Mouse (Mus musculus) lung, embryonic 16.5 days (tissue): ENCODE data around the gene Arap2. TPM values are rescaled to one million over a fixed set of nuclear protein-coding genes. Genes with fewer than 3 reads are reported as not detected.
"Not testable (repeated sequence)": the region's sequence is repeated elsewhere in the genome, so short reads cannot be mapped to it uniquely, and the experiment has no call there.

ENCODE experiments used
- ATAC-seq: fragments of 200-750 bp; cut with Nextera tagmentation; 2 replicates; pipeline ENCODE4 v1.8.0; 2017; ENCODE audit warnings: low read depth, mild to moderate bottlenecking, moderate library complexity
- H3K27ac ChIP-seq: fragments of 300-500 bp; sonication (generic); 2 replicates; pipeline ENCODE4 v1.5.1; 2014; ENCODE audit warnings: mild to moderate bottlenecking, control low read depth, low read length
- H3K27me3 ChIP-seq: fragments of 300-500 bp; sonication (generic); 2 replicates; pipeline ENCODE4 v1.6.1; 2014; ENCODE audit warnings: low read depth, low read length, mixed read lengths; ENCODE audit not compliant: control insufficient read depth, insufficient read depth
- H3K36me3 ChIP-seq: fragments of 300-500 bp; sonication (generic); 2 replicates; pipeline ENCODE4 v1.6.1; 2014; ENCODE audit warnings: low read length; ENCODE audit not compliant: control insufficient read depth, insufficient read depth
- H3K4me1 ChIP-seq: fragments of 300-500 bp; sonication (generic); replicated peaks from 2 replicates; pipeline ENCODE4 v1.6.1; 2014; ENCODE audit warnings: low read length, mixed read lengths; ENCODE audit not compliant: control insufficient read depth, insufficient read depth
- H3K4me2 ChIP-seq: fragments of 300-500 bp; sonication (generic); 2 replicates; pipeline ENCODE4 v1.6.1; 2014; ENCODE audit warnings: low read depth, low read length, control low read depth
- H3K4me3 ChIP-seq: fragments of 300-500 bp; sonication (generic); 2 replicates; pipeline ENCODE4 v1.5.1; 2014; ENCODE audit warnings: mild to moderate bottlenecking, low read length, control low read depth
- H3K9ac ChIP-seq: fragments of 300-500 bp; sonication (generic); 2 replicates; pipeline ENCODE4 v1.6.1; 2014; ENCODE audit warnings: low read length, control low read depth
- H3K9me3 ChIP-seq: fragments of 300-500 bp; sonication (generic); 2 replicates; pipeline ENCODE4 v1.6.1; 2016; ENCODE audit warnings: low read length; ENCODE audit not compliant: control insufficient read depth
- WGBS: fragments of 180-500 bp; shearing (Covaris S2); extraction: QIAGEN DNeasy Blood & Tissue Kit; methylation state at CpG from one replicate; pipeline ENCODE4 v1.1.7; 2014; 5-methylcytosine and 5-hydroxymethylcytosine counted together
- polyA plus RNA-seq: library from polyadenylated mRNA; unstranded; fragments of >200 nt; fragmentation: Nextera tagmentation; extraction: Ambion mirVana; gene quantifications from 2 replicates; pipeline ENCODE4 v1.2.1, GENCODE M21; 2015

Arap2 gene
- polyA plus RNA-seq, 1 experiment from 2014 or later: 4.9 TPM

DNA sequence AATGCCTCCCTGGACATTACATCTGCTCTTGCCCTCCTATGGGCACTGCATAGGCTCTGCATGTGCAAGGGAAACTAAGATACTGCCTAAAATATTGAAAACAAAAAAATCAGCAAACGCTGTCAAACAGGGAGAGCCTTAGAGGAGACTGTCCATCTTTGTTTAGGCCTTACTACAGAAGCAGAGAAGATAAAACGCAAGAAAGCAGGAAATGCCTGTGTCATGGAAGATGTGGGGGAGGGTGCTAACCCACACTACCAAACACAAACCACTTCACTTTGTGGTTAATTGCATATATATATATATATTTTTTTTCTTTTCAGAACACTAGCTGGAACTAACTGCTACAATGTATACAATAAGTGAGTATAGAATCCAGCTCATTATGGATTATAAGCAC is 14.3 kb downstream of the Arap2 start:
- Histone ChIP-seq H3K9me3 (no peaks in the 10 kb centered on the region), H3K27me3 (peaks cover 3% of the 10 kb centered on the region; the same call in 1 of the 2 replicates), H3K27ac (no peak overlapping the region), H3K4me2 (no peak overlapping the region), H3K9ac (no peak overlapping the region), H3K4me3 (no peak overlapping the region), H3K36me3 (no peaks in the 10 kb centered on the region), H3K4me1 (no peaks in the 10 kb centered on the region)
- ATAC-seq: no peak
- WGBS: 43% methylated on average over 2 of the region's 2 CpGs

DNA sequence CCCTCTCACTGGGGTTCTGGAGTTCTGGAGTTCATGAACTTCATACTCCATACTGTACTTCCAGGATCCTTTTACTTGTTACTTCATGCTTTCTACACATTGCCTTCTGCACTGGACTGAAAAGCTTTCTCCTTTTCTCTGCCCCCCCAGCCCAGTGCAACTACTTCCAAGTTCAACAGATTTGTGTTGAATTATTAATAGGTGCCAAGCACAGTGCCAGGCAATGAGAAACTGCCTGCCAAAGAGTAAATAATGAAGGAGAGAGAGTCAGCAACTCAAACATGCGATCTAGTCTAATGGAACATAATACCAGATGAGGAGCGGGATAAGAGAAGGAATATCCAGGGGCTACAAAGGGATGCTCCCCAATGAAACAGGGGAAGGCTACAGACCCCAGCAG is 17.8 kb downstream of the Arap2 start:
- H3K4me1 ChIP-seq: 0 out of 2 replicates have a peak, but pooled peaks cover 3% of the 10 kb centered on the region
- WGBS: 91% methylated on average over 2 of the region's 2 CpGs

DNA sequence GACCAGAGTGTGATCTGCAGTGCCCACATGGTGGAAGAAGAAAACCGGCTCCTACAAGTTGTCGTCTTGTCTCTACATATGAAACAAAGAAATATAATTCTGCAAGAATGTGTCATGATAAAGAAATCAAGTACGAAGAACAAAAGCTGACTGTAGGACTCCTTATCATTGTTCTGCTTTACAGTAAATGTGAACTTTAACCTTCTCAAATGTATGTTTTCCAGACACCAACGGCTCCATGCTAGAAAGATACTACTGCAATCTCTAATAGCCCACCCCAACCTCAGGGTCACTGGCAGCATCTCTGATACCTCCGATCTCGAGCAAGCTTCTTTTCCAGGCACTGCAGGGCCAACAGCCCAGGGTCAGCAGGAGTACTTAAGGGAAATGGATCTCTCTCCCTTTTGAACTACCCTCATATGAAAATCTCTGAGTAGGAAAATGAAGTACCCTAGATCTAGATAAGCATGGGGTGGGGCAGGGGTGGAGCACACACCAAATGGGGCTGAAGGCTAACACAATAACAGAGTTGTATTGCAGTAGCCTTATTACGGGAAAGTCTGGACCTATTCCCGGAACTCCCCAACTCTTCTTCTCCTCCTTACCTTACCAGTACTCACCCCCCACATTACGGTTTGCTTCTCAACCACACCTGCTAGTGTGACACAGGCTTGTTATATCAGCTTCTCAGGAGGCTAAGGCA is 22.6 kb downstream of the Arap2 start:
- no peak overlapping the region for H3K4me2 ChIP-seq
- no peaks in the 10 kb centered on the region for H3K9me3 ChIP-seq
- peaks cover 3% of the 10 kb centered on the region; the same call in 1 of the 2 replicates for H3K27me3 ChIP-seq
- H3K36me3 ChIP-seq: no peaks in the 10 kb centered on the region
- no peak overlapping the region for H3K4me3 ChIP-seq
- H3K4me1 ChIP-seq: peaks cover 6% of the 10 kb centered on the region; the same call in 1 of the 2 replicates
- ATAC-seq: peak; percentile 69
- WGBS: 53% methylated on average over 9 of the region's 9 CpGs
- no peak overlapping the region for H3K9ac ChIP-seq
- no peak overlapping the region for H3K27ac ChIP-seq

More for the DNA sequence above, 17.8 kb downstream of the Arap2 start:
- Histone ChIP-seq H3K9ac (no peak overlapping the region), H3K9me3 (no peaks in the 10 kb centered on the region), H3K4me3 (no peak overlapping the region), H3K27me3 (peaks cover 3% of the 10 kb centered on the region; the same call in 1 of the 2 replicates), H3K27ac (no peak overlapping the region), H3K36me3 (no peaks in the 10 kb centered on the region), H3K4me2 (no peak overlapping the region)
- no peak for ATAC-seq

DNA sequence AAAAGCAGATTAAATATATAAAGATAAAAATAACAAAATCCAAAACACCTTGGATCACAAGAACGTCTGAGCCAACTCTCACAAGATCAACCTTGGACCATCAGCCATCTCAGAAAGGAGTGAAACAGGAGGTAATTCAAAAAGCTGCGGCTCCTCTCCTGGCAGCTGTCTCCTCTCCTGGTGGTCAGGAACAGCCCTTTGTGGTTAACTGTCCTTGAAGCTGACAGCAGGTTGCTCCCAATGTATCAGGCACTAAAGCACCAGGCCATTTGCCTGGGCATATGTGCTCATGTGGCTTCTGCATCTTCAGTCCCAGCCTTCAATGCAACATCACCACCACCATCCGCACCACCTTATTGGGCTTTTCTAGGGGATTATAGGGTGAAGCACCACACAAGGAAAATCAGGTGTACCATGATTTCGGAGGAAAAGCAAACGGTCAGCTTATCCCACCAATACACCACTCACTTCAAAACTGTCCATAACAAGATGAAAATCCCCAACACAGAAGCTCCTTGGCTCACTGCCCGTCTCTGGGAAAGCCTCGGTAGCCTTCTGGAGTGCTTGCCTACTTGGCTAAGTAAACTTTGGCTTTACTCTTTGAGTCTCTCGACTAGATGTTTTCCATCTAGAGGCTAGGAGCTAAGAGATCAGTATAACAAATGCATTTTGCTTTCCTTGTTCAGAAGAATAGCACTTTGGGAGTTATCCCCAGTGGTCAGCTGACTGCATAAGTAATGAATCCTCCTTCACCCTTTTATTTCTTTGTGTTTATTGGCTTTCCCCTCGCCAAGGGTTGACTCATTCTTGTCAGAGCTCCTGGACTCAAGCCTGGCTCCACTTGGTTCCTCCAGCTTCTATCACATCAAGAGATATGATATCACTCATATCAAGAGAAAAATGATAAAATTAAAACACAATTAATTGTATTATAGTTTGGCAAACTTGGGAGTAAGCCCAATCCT is 26.2 kb downstream of the Arap2 start:
- Histone ChIP-seq H3K9me3 (no peaks in the 10 kb centered on the region), H3K4me2 (no peak overlapping the region), H3K9ac (no peak overlapping the region), H3K27me3 (no peaks in the 10 kb centered on the region), H3K4me3 (no peak overlapping the region), H3K36me3 (no peaks in the 10 kb centered on the region), H3K27ac (no peak overlapping the region), H3K4me1 (peaks cover 6% of the 10 kb centered on the region; the same call in 1 of the 2 replicates)
- peak; percentile 31; the same call in 1 of the 2 replicates for ATAC-seq
- WGBS: 52% methylated on average over 9 of the region's 9 CpGs

DNA sequence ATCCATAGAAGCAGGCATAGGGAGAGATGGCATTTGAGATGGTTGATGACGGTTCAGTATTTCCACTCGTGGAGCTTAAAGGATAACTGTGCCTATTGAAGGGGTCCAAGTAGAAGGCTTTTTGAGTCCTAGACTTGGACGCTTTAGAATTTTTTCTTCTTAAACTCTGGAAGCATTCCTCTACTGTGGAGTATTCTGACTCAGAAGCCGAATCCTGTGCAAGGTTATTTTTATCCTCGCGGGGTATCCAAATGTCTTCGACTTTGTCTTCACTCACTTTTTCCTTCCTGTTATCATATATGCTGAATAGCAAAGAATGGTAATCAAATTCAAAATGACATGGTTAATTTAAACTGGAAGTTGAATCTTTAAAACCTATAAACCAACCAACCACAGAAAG is 35.4 kb downstream of the Arap2 start:
- H3K4me2 ChIP-seq, H3K9ac ChIP-seq, H3K4me1 ChIP-seq, ATAC-seq, H3K27ac ChIP-seq, H3K36me3 ChIP-seq, H3K27me3 ChIP-seq, H3K9me3 ChIP-seq, H3K4me3 ChIP-seq: not testable (repeated sequence)
- WGBS: 90% methylated on average over 7 of the region's 7 CpGs

DNA sequence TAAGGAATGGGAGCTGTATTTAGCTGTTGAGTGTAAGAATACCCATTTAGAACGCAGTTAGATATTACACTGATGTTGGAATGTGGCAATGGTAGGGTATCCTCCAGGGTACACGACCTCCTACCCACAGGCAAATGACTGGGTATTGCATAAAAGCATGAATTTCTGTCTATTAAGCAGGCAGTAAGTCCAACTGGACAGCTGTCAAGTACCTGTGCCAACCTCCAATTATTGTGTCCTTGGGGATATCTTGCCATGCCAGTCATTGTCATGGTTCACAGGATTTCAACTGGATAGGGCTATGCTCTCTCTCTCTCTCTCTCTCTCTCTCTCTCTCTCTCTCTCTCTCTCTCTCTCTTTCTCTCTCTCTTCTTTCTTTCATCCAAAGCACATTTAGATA is 40.4 kb downstream of the Arap2 start:
- Histone ChIP-seq H3K27ac (no peak overlapping the region), H3K4me3 (no peak overlapping the region), H3K4me1 (no peaks in the 10 kb centered on the region), H3K4me2 (no peak overlapping the region), H3K27me3 (no peaks in the 10 kb centered on the region), H3K9ac (no peak overlapping the region), H3K9me3 (no peaks in the 10 kb centered on the region), H3K36me3 (no peaks in the 10 kb centered on the region)
- WGBS: 80% methylated on average over 2 of the region's 2 CpGs
- no peak for ATAC-seq

DNA sequence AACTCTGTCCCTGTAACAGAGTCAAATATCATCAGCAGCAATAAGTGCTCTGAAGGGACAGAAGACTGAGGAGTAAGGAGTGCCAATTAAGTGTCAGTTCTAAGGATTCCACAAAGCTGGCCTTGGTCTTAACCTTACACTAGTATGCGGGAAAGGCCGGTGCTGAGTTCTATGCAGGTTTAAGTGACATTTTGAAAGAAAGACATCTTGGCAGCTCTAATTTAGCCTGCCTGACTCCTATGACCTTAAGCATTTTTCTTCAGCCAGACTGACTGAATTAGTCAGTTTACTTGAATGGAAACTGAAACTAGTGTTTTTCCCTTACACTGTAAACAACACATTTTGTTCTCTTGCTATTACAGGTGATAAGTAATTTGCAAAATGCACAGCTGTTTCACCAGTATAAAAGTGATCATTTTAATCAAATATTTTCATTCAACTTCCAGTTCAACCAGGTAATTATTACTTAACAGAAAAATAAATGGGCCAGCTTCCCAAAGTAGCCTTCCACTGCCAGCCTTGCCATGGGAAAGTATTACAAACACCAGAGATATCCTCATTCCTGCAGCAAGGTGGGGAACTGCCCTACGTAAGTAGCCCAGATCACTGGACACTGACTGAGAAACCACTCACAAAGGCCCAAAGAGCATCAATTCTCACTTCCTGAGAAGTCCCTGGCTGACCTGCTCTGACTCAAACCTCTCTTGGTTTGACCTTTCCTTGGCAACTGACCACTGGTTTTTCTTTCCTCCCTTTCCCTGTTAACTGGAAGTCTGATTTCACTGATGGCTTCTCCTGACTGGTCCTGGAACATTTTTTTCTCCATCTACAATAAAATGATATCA is 42.5 kb downstream of the Arap2 start:
- ATAC-seq: no peak
- H3K4me2 ChIP-seq: no peak overlapping the region
- 80% methylated on average over 3 of the region's 3 CpGs for WGBS

DNA sequence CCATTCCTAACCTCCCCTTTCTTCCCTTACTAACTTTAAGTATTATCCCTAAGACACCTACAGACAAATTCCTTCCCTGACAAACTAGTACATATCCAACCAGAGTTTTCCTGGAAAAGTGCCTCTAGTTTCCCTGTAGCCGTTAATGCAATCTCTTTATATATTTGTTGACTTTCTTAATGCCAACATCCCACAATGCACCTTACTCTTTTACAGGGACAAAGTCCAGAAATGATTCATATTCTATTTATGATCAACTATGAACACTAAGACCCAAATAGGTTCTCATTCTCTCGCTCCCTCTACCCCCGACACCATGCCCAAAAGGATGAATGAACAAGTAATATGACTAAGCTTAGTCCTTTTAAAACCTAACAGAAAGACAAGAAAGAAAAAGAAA is 49.5 kb downstream of the Arap2 start:
- H3K36me3 ChIP-seq: no peaks in the 10 kb centered on the region
- H3K4me1 ChIP-seq: peaks cover 3% of the 10 kb centered on the region; the same call in 1 of the 2 replicates
- no peak overlapping the region for H3K27ac ChIP-seq
- no peak overlapping the region for H3K4me3 ChIP-seq
- no peak overlapping the region for H3K9ac ChIP-seq
- 87% methylated on average over 3 of the region's 3 CpGs for WGBS
- no peak for ATAC-seq
- no peaks in the 10 kb centered on the region for H3K27me3 ChIP-seq
- H3K4me2 ChIP-seq: no peak overlapping the region
- no peaks in the 10 kb centered on the region for H3K9me3 ChIP-seq

More for the DNA sequence above, 42.5 kb downstream of the Arap2 start:
- Histone ChIP-seq H3K4me1 (no peaks in the 10 kb centered on the region), H3K27me3 (no peaks in the 10 kb centered on the region), H3K36me3 (no peaks in the 10 kb centered on the region), H3K27ac (no peak overlapping the region), H3K4me3 (no peak overlapping the region), H3K9ac (no peak overlapping the region), H3K9me3 (no peaks in the 10 kb centered on the region)
